Mouse (Mus musculus) right cerebral cortex, postnatal 10 days (tissue): ENCODE measurements around the gene Prrx1.
A peak's percentile ranks its signal among the peaks of the same experiment; 100 is the strongest.

Experiments used
- DNase-seq, 2 experiments: peaks; one replicate each; pipeline ENCODE4 v3.0.0; 2021; ENCODE audit warnings: low spot score in 2 of 2

Gene Prrx1

GRCm38 (mm10) chr1:163311861-163312811, 1.4 kb downstream of the Prrx1 start:
- peak; percentile 26 to 39 for DNase-seq

- DNase-seq = no peak
These were observed 2.3 kb downstream of the Prrx1 start for GRCm38 (mm10) chr1:163311006-163311836.

DNA sequence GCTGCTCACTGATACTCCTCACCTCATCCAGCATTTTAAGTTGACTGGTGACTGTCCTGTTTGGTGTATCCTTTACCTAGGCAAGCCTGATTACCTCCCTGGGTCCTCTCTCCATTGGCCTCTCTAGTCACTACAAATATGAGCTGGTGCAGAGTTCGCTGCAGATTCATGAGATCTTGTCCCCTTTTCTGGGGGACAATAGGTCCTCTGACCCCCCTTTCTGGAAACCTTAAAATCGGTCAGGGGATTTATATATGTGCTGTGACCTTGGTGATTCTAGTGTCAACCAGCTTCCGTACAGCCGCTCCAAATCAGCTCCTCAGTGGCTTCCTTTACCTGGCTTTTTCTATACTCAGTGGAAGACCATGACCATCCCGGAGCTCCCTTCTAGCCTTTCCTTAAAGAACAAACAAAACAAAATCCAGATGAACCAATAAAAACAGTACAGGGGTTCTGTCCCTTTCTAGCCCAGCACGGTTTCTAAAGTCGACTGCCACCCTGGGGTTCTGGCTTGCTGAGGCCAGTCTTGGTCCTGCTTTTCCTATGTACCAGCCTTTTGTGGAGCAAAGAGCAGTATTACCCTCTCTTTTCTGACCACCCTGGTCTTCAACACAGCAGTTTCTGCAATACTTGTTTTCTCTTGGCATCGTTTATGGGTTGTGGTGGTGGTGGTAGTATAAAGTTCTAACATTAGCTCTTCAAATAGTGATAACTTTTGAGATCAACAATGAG, 3.3 kb downstream of the Prrx1 start:
- no peak for DNase-seq

- DNase-seq = no peak
These were observed 4.0 kb downstream of the Prrx1 start for GRCm38 (mm10) chr1:163309466-163309865.

DNA sequence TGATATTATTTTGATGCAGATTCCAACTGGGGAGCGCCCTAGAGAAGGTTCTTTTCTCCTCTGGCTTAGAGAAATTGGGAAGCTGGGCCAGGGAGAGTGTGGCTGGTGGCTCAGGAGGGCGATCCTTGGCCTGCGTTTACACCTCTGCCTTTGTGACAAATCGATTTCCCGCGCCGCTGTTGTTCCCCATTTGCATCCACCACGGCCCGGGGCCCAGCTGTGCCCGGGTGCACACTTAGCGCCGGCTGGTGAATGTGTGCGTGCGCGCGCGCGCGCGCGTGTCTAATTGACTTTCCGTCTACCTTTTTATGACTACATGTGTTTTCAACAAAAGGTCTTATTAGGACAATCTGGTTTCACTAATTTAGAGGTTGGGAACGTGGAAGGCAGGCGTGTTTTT, 4.9 kb downstream of the Prrx1 start:
- DNase-seq = no peak

DNA sequence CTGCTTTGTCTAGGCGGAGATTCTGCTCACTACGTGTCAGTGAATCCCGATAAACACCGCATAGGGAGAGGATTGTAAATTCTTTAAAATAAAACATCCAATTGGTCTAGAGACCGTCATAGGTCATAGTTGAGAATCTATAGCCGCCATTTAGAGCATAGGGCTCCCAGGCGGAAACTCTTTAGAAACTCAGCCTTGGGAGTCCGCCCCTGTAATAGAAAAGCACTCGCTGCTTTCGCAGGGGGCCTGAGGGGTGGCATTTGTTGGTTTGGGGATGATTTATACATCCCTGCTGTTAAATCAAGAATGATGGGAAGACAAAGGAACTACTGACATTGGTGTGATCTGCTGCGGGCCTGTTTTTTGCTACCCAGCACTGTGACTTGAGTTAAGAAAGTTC, 5.8 kb downstream of the Prrx1 start:
- DNase-seq = no peak

- DNase-seq = no peak
These were observed 7.6 kb downstream of the Prrx1 start for GRCm38 (mm10) chr1:163305956-163306355.

DNA sequence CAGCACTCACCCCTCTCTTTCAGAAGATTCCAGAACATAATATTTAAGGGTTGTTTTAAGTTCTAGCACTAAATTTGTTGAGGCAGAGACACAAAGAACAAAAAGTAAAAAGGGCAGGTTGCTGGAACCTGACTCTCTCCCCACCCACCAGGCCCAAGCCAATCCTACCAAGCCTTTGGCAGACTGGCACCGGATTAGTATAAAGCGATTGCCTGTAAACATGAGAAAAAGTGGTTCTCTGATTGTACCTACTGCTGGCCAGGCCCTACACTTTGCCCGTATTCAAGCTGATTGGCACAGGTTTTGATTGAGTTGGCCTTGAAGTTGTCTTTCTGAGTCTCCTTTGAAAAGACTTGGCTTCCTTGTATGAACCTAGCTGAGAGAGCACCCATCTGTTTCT, 8.7 kb downstream of the Prrx1 start:
- DNase-seq = no peak

- DNase-seq = no peak
These were observed 11.2 kb downstream of the Prrx1 start for GRCm38 (mm10) chr1:163302292-163302691.

- DNase-seq = no peak
These were observed 20.4 kb downstream of the Prrx1 start for GRCm38 (mm10) chr1:163293152-163293551.

DNA sequence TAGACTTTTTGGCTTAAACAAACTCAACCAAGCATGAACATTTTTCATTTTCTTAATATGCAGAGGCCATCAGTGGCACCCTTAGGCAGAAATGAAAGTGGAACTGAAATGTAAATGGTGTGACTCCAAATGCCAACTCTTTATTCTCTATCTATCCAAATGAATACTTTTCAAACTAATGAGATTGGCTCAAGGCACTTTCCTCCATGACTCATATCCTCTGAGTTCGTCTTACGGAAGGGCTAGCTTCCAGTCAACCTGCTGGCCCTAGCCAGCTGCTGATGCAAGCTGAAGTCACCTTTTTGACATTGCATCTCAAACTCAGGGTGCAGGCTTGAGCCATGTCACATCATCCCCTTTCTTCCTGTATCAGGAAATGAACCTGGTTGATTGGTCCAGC, 21.6 kb downstream of the Prrx1 start:
- no peak for DNase-seq

- DNase-seq = no peak
These were observed 24.4 kb downstream of the Prrx1 start for GRCm38 (mm10) chr1:163289131-163289530.

DNA sequence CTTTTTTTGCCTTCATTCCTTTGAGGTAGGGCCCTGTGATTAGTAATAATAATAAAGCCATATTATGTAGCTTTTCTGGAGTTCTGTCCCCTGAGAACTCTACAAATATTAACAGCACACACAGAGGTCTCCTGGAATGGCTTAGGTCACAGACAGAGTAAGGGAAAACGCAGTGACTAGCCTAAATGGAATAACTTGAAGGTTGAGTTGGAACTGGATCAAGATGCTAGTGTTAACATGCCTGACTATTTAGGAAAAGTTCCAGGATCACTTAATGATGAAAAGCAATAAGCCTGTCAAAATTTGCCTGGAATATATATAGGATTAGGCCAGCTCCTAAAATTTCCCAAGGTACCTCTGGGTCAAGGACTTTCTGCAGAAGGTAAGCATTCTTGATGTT, 28.0 kb downstream of the Prrx1 start:
- no peak for DNase-seq

GRCm38 (mm10) chr1:163285136-163285535, 28.4 kb downstream of the Prrx1 start:
- DNase-seq = no peak

DNA sequence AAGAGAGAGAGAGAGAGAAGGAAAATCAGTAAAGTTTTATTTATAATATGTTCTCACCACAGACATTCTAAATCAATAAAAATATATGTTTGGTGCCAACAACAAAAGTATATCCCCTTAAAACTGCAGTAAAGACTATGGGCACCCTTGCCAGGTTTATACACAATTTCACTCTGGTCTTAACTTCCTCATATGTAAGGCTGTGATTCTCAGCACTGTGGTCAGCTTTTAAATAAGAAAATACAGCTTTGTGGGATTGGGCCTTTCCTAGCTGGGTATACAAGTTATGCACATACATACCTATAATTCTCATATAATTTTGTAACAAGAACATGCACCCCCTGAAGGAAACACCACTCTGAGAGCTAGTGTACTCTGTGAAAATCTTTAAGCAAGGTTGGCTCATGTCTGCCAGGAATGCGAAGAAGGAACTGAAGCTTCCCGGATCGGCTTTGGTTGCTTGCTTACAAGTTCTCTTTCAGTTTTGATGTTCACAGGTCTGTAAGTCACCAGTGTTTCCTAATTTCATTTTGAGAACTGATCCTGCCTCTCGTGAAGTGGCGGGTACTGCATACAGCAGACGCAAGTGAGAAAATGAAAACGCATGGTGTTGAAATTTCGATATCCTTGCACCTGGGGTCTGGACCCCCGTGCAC, 29.4 kb downstream of the Prrx1 start:
- DNase-seq = no peak

DNA sequence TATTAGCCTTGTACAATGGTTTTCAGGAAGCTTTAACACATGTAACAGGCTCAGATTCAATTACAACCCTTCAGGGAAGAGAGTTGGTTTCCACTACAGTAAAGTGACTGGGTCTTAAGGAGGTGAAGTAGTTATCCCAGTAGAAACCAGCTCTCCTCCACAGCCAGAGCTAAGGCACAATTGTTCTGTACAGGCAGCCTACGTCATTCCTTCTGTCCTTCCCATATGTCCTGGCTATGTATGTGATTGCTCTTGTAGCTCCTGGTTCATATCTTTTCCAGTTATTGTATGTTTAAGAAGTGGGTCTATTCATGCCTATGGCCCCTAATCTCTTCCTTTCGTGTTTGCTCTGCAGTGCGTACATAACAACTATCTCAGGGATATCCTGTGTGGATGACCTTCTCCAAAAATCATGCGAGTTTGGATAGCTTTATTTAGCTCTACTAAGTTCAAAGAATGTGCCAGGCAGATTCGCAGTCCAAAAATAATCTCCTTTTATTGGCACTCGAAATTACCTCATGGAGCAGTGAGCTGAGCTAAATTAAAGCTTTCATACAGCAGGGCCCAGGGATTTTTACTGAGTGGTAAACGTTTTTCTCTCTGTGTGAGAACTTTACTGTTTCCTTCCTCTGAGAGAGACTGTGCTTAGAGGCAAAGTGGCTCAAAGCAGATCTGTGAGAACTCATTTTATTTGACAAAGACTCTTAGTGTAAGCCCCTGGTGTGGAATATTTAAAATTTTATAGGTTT, 31.9 kb downstream of the Prrx1 start:
- DNase-seq = peak in 1 of 2 experiments; percentile 49

- no peak for DNase-seq
These were observed 32.7 kb downstream of the Prrx1 start for GRCm38 (mm10) chr1:163280842-163281122.

GRCm38 (mm10) chr1:163280097-163280841, 33.2 kb downstream of the Prrx1 start:
- peak in 1 of 2 experiments; percentile 29 for DNase-seq

DNA sequence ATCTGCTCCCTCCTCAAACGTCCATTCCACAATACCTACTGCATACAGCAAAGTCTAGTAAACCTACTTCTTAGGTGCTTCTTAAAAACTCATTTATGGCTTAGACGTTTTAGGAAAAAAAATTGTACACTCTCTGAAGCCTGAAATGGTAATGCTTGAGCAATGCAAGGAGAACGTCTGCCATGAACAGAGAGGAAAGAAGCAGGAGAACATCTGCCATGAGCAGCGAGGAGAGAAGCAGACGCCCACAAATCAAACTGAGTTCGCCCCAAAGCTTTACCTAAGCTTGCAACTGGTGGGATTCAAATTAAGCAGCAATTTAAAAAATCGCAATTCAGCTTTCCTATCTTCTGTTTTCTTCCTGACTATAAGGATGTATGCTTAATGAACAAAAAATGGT, 36.4 kb downstream of the Prrx1 start:
- no peak for DNase-seq

- DNase-seq = no peak
These were observed 38.6 kb downstream of the Prrx1 start for GRCm38 (mm10) chr1:163274919-163275318.
